Mouse (Mus musculus) layer of hippocampus, adult 2 months (tissue): ENCODE results near the gene Mylk4. TPM values are rescaled to one million over a fixed set of nuclear protein-coding genes. Genes with fewer than 3 reads are reported as not detected.

Experiments used
- DNase-seq, 2 experiments: peaks; one replicate each; pipeline ENCODE4 v3.0.0; 2022; ENCODE audit warnings: low spot score in 2 of 2
- H3K27ac ChIP-seq: fragments of 200-600 bp; 2 replicates; pipeline ENCODE4 v1.8.1; 2022
- H3K4me3 ChIP-seq: fragments of 200-600 bp; 2 replicates; pipeline ENCODE4 v1.8.1; 2022; ENCODE audit warnings: mild to moderate bottlenecking
- CTCF ChIP-seq: fragments of 200-600 bp; conservative IDR thresholded peaks from 2 replicates; pipeline ENCODE4 v1.8.1; 2022; ENCODE audit warnings: antibody characterized with exemption, mild to moderate bottlenecking, moderate library complexity
- total RNA-seq, 2 experiments: library from RNA; stranded (reverse); gene quantifications; 2 replicates each; pipeline ENCODE4 v1.2.3; 2021

Gene Mylk4
- total RNA-seq, 2 experiments from 2014 or later, result 0.20 to 0.25 TPM

DNA sequence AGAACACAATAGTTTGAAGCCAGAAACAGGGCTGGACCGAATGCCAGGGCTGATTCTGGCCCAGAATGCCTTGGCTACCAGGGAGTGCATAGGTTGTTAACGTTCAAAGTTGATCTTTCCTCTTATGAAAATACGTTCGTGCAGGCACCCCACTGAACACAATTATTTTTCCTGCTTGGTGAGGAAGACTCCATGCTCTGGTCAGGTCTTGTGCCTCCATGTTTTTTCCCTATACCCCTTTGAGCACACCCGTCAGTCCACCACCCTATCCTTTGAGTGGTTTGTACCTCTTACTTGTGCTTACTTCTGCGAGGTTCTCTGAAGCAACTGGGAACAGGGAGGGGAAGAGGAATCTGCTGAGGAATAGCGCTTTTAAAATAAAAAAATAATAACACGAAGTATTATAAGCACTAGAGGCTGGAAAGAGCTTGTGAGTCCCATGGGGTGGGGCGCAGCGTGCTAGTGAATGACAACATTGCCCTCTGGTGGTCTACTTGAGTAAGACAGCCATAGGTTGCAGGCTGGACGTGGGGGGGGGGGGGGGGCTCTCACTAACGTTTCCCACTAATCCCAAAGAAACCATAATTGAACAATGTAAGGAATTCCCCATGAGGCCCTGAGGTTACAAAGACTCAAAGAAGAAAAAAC is 102.8 kb downstream of the Mylk4 start:
- peak; percentile 77 for TF ChIP-seq CTCF
- no peak overlapping the region; the same call in 1 of the 2 replicates for H3K4me3 ChIP-seq
- peak; percentile 61 to 77 for DNase-seq
- no peak overlapping the region for H3K27ac ChIP-seq

DNA sequence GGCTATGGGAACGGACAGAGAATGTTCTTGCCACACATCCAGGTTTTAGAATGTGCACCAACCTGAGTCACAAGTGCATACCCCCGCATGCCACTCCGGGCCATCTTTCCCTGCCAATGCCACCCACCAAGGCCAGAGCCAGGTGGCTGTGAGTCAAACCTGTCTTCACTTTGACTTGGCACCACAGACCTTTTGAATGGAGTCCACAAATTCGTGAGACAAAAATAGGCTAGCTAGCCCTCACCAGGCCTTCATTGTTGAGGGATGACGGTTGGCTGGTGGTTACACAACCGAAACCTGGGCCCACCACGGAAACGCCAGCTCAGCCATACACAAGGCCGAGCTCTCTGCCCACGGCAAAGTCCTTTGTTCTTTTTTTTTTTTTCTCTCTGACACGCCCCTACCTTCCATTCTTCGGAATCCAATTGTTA is 103.6 kb downstream of the Mylk4 start:
- no peak for DNase-seq
- TF ChIP-seq CTCF, result no peak
- H3K4me3 ChIP-seq, result no peak overlapping the region
- no peak overlapping the region for H3K27ac ChIP-seq

DNA sequence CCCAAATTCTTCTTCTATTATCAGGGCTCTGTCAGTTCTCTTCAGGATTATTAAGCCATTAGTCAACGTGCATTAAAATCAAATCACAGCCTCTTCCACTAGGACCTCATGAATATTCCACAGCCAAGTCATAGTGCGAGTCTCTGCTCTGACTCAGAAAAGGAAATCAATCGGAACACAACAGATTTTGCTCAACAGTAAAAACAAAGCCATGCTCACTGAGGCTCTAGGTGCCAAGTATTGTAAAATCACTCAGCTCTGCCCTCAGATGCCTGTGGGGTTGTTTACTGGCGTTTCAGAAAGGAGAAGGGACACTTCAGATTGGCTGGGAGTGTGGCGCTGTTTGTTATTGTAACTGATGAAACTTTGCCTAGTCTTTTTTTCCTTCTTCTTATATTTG is 104.8 kb downstream of the Mylk4 start:
- no peak for TF ChIP-seq CTCF
- H3K4me3 ChIP-seq, result no peak overlapping the region
- H3K27ac ChIP-seq, result no peak overlapping the region
- no peak for DNase-seq

DNA sequence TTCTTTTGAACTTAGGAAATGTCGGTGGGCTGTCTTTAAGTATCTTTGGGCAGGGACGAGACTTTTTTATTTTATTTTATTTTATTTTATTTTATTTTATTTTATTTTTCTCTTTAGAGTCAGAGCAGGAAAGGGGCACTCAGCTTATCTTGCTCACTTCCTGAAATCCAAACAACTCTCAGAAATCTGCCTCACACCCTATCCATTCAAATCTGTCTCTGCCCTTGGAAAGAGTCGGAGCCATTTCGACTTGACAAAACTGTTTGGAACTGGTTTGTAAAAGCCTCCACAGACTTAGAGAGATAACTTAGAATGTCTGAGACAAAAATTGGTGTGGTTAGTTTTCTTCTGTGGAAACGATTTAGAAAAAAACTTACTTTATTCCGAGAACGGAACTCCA is 113.0 kb downstream of the Mylk4 start:
- Histone ChIP-seq H3K4me3 (no peak overlapping the region), H3K27ac (no peak overlapping the region)
- DNase-seq, result no peak
- TF ChIP-seq CTCF, result no peak

DNA sequence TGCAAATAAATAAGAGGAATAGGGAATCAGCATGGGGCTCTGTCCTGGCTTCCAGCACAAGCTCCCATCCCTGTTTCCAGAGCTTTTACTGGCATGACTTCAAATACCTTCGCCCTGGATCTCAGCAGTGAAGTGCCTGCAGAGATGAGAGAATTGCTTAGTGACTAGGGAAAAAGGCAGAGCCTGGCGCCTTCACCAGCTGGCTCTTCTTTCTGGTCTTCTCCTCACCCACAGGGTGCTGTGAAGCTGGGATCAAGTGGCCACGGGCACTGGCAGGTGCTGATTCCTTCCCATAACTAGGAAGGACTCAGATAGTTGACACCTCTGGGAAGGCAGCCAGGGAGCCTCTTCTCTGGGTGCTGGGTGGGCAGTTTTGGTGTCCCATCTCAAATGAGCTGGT is 115.5 kb downstream of the Mylk4 start:
- H3K4me3 ChIP-seq, result no peak overlapping the region
- no peak overlapping the region for H3K27ac ChIP-seq
- DNase-seq, result no peak
- TF ChIP-seq CTCF, result no peak

DNA sequence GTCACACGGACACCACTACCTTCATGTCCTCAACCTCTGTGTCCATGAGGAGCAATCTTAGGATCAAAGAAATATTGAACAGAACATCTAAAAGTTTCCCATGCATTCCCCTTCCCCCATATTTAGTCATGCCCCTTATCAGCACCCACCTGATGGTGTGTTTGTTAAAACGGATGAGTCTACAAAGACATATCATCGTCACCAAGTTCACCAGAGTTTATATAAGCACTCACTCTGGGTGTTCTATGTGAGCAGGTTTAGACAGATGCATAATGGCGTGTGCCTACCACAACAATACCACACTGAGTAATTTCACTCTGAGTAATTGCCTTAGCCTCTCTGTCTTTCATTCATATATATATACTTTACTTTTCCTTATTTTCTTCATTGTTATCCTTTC is 116.4 kb downstream of the Mylk4 start:
- H3K27ac ChIP-seq, result no peak overlapping the region
- TF ChIP-seq CTCF, result no peak
- no peak for DNase-seq
- H3K4me3 ChIP-seq, result no peak overlapping the region

DNA sequence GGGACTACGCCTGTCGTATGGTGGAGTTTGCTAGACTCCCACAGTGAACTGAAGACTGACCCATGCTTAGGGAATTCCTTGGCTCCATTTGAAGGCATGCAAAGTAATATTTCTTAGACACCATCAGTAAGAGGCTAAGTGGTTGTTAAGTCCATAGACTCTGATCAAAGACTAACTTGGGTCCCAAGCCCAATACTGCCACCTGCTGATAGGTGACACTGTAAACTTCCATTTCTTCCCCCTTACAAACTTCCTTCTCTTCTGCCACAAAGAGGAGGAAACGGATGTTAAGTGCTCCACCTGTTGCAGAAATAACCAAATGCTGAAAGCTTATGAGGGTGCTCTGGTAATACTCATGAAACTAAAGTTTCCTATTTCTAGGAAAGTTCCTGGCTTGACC is 121.7 kb downstream of the Mylk4 start:
- Histone ChIP-seq H3K4me3 (no peak overlapping the region), H3K27ac (no peak overlapping the region)
- DNase-seq, result no peak
- peak; percentile 68 for TF ChIP-seq CTCF

DNA sequence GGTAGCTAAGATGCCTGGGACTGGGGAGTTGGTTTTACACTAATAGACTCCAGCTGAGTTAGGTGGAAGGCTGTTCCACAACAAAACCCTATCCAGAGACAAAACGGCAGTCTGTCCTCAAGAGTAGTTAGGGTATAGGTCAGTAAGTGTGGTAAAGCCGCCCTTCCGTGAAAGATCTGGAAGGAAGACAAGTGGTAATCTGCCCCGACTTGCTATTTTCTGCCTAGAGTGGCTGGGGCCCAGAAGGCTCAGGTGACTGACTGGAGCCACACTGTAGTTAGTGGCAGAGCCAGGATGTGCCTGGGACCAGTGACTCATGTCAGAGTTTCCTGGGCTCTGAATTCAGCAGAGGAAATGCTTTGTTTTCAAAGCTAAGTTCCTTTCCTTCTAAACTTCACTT is 123.5 kb downstream of the Mylk4 start:
- DNase-seq, result no peak
- Histone ChIP-seq H3K4me3 (no peak overlapping the region), H3K27ac (no peak overlapping the region)
- no peak for TF ChIP-seq CTCF

DNA sequence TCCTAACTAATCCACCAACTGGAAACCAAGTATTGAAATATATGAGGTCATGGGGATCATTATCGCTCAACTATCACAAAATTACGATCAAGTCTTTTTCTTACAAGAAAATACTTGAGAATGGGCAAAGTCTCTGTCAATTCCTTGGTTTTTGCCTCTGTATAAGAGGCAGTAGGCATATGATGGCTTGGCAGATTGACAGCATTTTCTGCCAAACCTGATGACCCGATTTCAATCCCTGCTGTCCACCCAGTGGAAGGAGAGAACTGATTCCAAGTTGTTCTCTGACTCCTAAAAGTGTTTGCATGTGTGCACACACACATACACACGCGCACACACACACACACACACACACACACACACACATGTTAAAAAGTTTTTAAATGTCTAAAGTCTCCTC is 124.5 kb downstream of the Mylk4 start:
- Histone ChIP-seq H3K27ac (no peak overlapping the region), H3K4me3 (no peak overlapping the region)
- no peak for TF ChIP-seq CTCF
- no peak for DNase-seq

DNA sequence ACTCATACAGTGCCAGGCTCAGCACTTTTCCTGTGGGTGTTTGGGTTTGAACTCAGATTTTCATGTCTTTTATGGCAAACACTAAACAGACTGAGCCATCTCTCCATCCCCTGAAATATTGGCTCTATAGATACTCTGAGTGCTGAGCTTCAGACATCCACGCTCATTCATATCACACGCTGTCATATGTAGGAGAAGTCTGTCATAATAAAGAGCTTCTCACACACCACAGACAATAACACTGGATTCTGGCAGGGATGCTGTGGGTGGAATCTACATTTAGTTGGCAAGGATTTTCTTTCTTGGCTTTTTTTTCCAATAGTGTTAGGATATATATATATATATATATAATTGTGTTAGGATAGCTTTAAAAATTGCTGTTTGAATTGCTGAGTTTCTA is 126.2 kb downstream of the Mylk4 start:
- Histone ChIP-seq H3K4me3 (no peak overlapping the region), H3K27ac (no peak overlapping the region)
- no peak for DNase-seq
- no peak for TF ChIP-seq CTCF

Other genes starting within 250 kb of the Mylk4 start
- gene Wrnip1, start 18.1 kb upstream of the Mylk4 start, total RNA-seq, result 10 to 100 TPM; 62.1 to 63.7 TPM
- not detected for gene D930007J09Rik, start 18.9 kb upstream of the Mylk4 start, total RNA-seq
- gene Serpinb1a, start 67.2 kb upstream of the Mylk4 start, total RNA-seq, result 1 to 10 TPM; 5.3 to 6.6 TPM
- not detected for gene Serpinb1c, start 114.3 kb upstream of the Mylk4 start, total RNA-seq
- 1 to 10 TPM in 1 of 2 experiments, under 1 TPM in 1; 0.97 to 1.0 TPM for gene Serpinb6b, start 181.3 kb upstream of the Mylk4 start, total RNA-seq
- gene Serpinb9, start 219.3 kb upstream of the Mylk4 start, total RNA-seq, result 1 to 10 TPM; 5.4 TPM
- gene Serpinb9b, start 243.5 kb upstream of the Mylk4 start, total RNA-seq, result not detected